Mouse (Mus musculus): ENCODE measurements around the gene Tbx15.

- TF ChIP-seq CTCF (IDR thresholded peaks at IDR 0.05; ENCODE audit: low read depth, low read length) (no peak), GATA2 (IDR thresholded peaks at IDR 0.05; ENCODE audit: borderline replicate concordance, low read depth, low read length) (no peak), POLR2AphosphoS5 (IDR thresholded peaks at IDR 0.05; ENCODE audit: insufficient replicate concordance, low read depth, low read length) (no peak), GATA1 (IDR thresholded peaks at IDR 0.05; ENCODE audit: borderline replicate concordance, low read length) (no peak), TAL1 (conservative IDR thresholded peaks at IDR 0.05; ENCODE audit: low read depth, low read length) (no peak)
These were observed 46.6 kb upstream of the Tbx15 start for GRCm38 (mm10) chr3:99193576-99193975.

Data from G1E (cell line).